Mouse (Mus musculus) erythroblast, embryonic 14.5 days (primary cell): ENCODE data around the gene Ldlrap1. TPM values are rescaled to one million over a fixed set of nuclear protein-coding genes. Genes with fewer than 3 reads are reported as not detected.

Experiments
- H3K27me3 ChIP-seq: 2 replicates; pipeline ENCODE4 v1.6.1; 2012; ENCODE audit warnings: inconsistent platforms; ENCODE audit not compliant: control insufficient read depth
- H3K36me3 ChIP-seq: 2 replicates; pipeline ENCODE4 v1.6.1; 2012; ENCODE audit warnings: mild to moderate bottlenecking, inconsistent platforms; ENCODE audit not compliant: control insufficient read depth
- H3K4me1 ChIP-seq: 2 replicates; pipeline ENCODE4 v1.6.1; 2012; ENCODE audit warnings: inconsistent platforms; ENCODE audit not compliant: control insufficient read depth
- H3K4me3 ChIP-seq: replicated peaks from 2 replicates; pipeline ENCODE3; 2012; ENCODE audit warnings: moderate library complexity, mild to moderate bottlenecking, inconsistent platforms
- H3K9me3 ChIP-seq: 2 replicates; pipeline ENCODE4 v1.6.1; 2012; ENCODE audit warnings: low read length, inconsistent platforms, mixed read lengths; ENCODE audit not compliant: control insufficient read depth
- GATA1 ChIP-seq: IDR thresholded peaks from 2 replicates; pipeline ENCODE4 v1.6.1; 2012; ENCODE audit warnings: low read length, inconsistent platforms, mixed read lengths
- TAL1 ChIP-seq: IDR thresholded peaks from 3 replicates; pipeline ENCODE4 v1.6.1; 2012; ENCODE audit warnings: low read length, inconsistent platforms, mixed read lengths
- polyA plus RNA-seq: library from polyadenylated mRNA; stranded (reverse); fragments of >175 nt; gene quantifications from 2 replicates; pipeline ENCODE4 v1.2.3, GENCODE M21; 2012

The Ldlrap1 gene
- polyA plus RNA-seq, result 3.0 and 3.8 TPM in 2 replicates

GRCm38 (mm10) chr4:134767426-134768225 is at the start of gene Ldlrap1:
Gene Ldlrap1 (minus strand): TSS chr4:134768024.
- Histone ChIP-seq H3K4me3 (peak within 1 kb of the TSS; percentile 91), H3K27me3 (peaks cover 4% of the 10 kb centered on the region; the same call in 1 of the 2 replicates), H3K9me3 (no peaks in the 10 kb centered on the region), H3K4me1 (peaks cover 74% of the 10 kb centered on the region), H3K36me3 (peaks cover 21% of the 10 kb centered on the region)
- TF ChIP-seq GATA1 (no peak), TAL1 (no peak)

DNA sequence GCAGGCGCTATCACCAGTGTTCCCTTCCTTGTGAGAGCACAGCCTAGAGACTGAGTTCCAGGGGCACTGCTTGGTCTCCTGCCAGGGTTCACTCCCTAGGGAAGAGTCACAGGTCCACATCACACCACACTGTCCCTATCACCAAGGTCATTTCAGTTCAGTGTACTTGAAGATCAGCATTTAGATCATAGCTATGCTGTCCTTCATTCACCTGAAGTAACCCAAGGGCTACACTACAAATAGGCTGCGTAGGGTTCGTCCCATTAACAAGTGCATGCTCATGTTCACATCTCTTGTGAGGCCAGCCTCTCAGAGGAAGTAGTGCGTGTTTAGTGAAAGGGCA is 46.4 kb upstream of the Ldlrap1 start:
- Histone ChIP-seq H3K36me3 (peaks cover 93% of the 10 kb centered on the region), H3K27me3 (no peaks in the 10 kb centered on the region), H3K4me3 (no peak overlapping the region), H3K4me1 (peaks cover 8% of the 10 kb centered on the region), H3K9me3 (no peaks in the 10 kb centered on the region)
- TF ChIP-seq TAL1 (no peak), GATA1 (no peak)

- TF ChIP-seq TAL1, result no peak
- no peak for TF ChIP-seq GATA1
- Histone ChIP-seq H3K27me3 (no peaks in the 10 kb centered on the region), H3K9me3 (no peaks in the 10 kb centered on the region), H3K36me3 (peaks cover 93% of the 10 kb centered on the region), H3K4me1 (peaks cover 4% of the 10 kb centered on the region), H3K4me3 (no peak overlapping the region)
These were observed 45.8 kb upstream of the Ldlrap1 start for GRCm38 (mm10) chr4:134813406-134814228.

GRCm38 (mm10) chr4:134804765-134805164 is 36.9 kb upstream of the Ldlrap1 start:
- Histone ChIP-seq H3K4me3 (no peak overlapping the region), H3K4me1 (no peaks in the 10 kb centered on the region), H3K36me3 (peaks cover 99% of the 10 kb centered on the region), H3K9me3 (no peaks in the 10 kb centered on the region), H3K27me3 (no peaks in the 10 kb centered on the region)
- TF ChIP-seq GATA1 (no peak), TAL1 (no peak)

- peaks cover 5% of the 10 kb centered on the region for H3K4me1 ChIP-seq
- H3K27me3 ChIP-seq, result no peaks in the 10 kb centered on the region
- no peaks in the 10 kb centered on the region for H3K9me3 ChIP-seq
- TF ChIP-seq TAL1, result no peak
- TF ChIP-seq GATA1, result no peak
- peaks cover 79% of the 10 kb centered on the region for H3K36me3 ChIP-seq
- no peak overlapping the region for H3K4me3 ChIP-seq
These were observed 34.9 kb upstream of the Ldlrap1 start for GRCm38 (mm10) chr4:134802765-134803164.

- Histone ChIP-seq H3K36me3 (peaks cover 73% of the 10 kb centered on the region), H3K4me3 (no peak overlapping the region), H3K4me1 (peaks cover 10% of the 10 kb centered on the region), H3K9me3 (no peaks in the 10 kb centered on the region), H3K27me3 (no peaks in the 10 kb centered on the region)
- no peak for TF ChIP-seq GATA1
- no peak for TF ChIP-seq TAL1
These were observed 34.3 kb upstream of the Ldlrap1 start for GRCm38 (mm10) chr4:134802155-134802554.

DNA sequence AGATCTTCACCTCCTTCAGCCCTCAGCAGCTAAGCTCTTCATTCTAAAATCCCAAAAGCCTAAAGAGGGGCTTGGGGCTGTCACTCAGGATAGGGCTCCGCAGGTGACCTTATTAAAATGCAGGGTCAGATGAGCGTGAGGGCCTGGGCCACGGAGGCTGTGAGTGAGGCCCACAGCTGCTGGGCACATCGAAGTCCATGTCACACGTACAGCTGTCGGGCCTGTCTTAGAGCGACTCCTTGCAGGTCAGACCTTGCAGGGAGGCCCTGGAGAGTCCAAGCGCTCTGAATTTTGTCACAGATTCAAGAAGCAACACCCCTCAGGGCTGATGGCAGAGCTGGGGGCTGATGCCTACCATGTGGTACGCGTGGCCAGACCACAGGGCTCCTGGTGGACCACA is 32.9 kb upstream of the Ldlrap1 start:
- H3K4me3 ChIP-seq, result no peak overlapping the region
- H3K4me1 ChIP-seq, result peaks cover 24% of the 10 kb centered on the region
- peaks cover 58% of the 10 kb centered on the region for H3K36me3 ChIP-seq
- TF ChIP-seq GATA1 (no peak), TAL1 (no peak)
- no peaks in the 10 kb centered on the region for H3K9me3 ChIP-seq
- no peaks in the 10 kb centered on the region for H3K27me3 ChIP-seq

- H3K9me3 ChIP-seq, result no peaks in the 10 kb centered on the region
- H3K36me3 ChIP-seq, result peaks cover 52% of the 10 kb centered on the region
- no peak overlapping the region for H3K4me3 ChIP-seq
- H3K4me1 ChIP-seq, result peaks cover 30% of the 10 kb centered on the region
- TF ChIP-seq GATA1, result no peak
- no peak for TF ChIP-seq TAL1
- H3K27me3 ChIP-seq, result no peaks in the 10 kb centered on the region
These were observed 32.3 kb upstream of the Ldlrap1 start for GRCm38 (mm10) chr4:134800098-134800497.

- TF ChIP-seq TAL1 (no peak), GATA1 (no peak)
- Histone ChIP-seq H3K27me3 (no peaks in the 10 kb centered on the region), H3K4me3 (no peak overlapping the region), H3K4me1 (peaks cover 30% of the 10 kb centered on the region), H3K36me3 (peaks cover 44% of the 10 kb centered on the region), H3K9me3 (no peaks in the 10 kb centered on the region)
These were observed 31.4 kb upstream of the Ldlrap1 start for GRCm38 (mm10) chr4:134799272-134799671.
